Mouse (Mus musculus): Measurements from ENCODE around the gene Phkg1.

- TF ChIP-seq CTCF (IDR thresholded peaks at IDR 0.05; ENCODE audit: low read depth) = no peak
- TF ChIP-seq EP300 (optimal IDR thresholded peaks at IDR 0.05) = no peak
Measured at GRCm38 (mm10) chr5:129921972-129922371, 23.6 kb upstream of the Phkg1 start.

Measured in stomach, postnatal 0 days (tissue).